24 mouse cellular contexts compared by ENCODE assay signal in the genomic region with DNA sequence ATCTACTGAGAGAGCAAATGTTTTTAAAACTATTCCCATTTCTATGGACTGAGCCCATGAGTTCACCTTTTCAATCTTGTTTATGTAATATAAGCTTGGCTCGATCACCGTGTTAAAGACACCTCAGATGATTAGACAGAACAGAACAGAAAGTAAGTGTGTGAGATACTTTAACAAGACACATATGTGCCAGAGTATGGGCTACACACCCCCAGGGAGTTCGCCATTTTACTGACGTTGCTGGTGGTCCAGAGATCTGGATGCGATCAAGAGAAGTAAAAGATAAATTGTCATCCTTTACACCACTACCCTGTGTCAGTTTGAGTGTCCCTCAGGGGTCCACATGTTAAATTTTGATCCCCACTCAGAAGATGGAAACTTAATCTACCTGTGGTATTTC.
"Had no signal": no experiment of that assay in that cellular context is flagged by ENCODE, and none has a peak within 500 bp of the region (broad histone marks: within the 10 kb centered on the region; RNA-seq: fewer than 3 reads in every experiment).

No protein-coding gene starts in this region.

- H3K4me1 ChIP-seq: intestine, embryonic 15.5 days had no signal

- H3K4me3 ChIP-seq: gastrocnemius, adult 2 months; heart, adult 2 months; heart, embryonic 12.5 days; hindbrain, embryonic 10.5 days; hindbrain, embryonic 12.5 days; intestine, embryonic 15.5 days; layer of hippocampus, adult 2 months; left cerebral cortex, adult 2 months; limb, embryonic 15.5 days; liver, embryonic 12.5 days had no signal

- H3K4me2 ChIP-seq: hindbrain, embryonic 12.5 days; hindbrain, embryonic 14.5 days; intestine, embryonic 15.5 days; limb, embryonic 15.5 days; liver, embryonic 12.5 days had no signal

- H3K27ac ChIP-seq: gastrocnemius, adult 2 months; heart, adult 2 months; hindbrain, embryonic 10.5 days; hindbrain, embryonic 12.5 days; hindbrain, embryonic 14.5 days; intestine, embryonic 15.5 days; layer of hippocampus, adult 2 months; left cerebral cortex, adult 2 months; limb, embryonic 15.5 days; liver, embryonic 12.5 days; liver, embryonic 14.5 days had no signal

- DNase-seq: gastrocnemius, adult 2 months; gastrocnemius, postnatal 10 days; gastrocnemius, postnatal 25 days; heart, adult 2 months; heart, postnatal 10 days; heart, postnatal 36 days; kidney, adult 18-20 months; kidney, adult 8-10 months; kidney, postnatal 10 days; kidney, postnatal 25 days; kidney, postnatal 4 days had no signal

- ATAC-seq: hindbrain, embryonic 16.5 days; inflammation-experienced regulatory T-cells, adult 6 months; intestine, embryonic 15.5 days; intestine, postnatal 0 days; liver, embryonic 12.5 days had no signal

- H3K27me3 ChIP-seq: heart, embryonic 12.5 days; hindbrain, embryonic 12.5 days; intestine, embryonic 15.5 days; limb, embryonic 15.5 days had no signal

- H3K36me3 ChIP-seq: heart, embryonic 12.5 days; hindbrain, embryonic 10.5 days; hindbrain, embryonic 12.5 days; intestine, embryonic 15.5 days; limb, embryonic 15.5 days; liver, embryonic 12.5 days had no signal

- H3K9me3 ChIP-seq: heart, embryonic 12.5 days; hindbrain, embryonic 10.5 days; hindbrain, embryonic 12.5 days; intestine, embryonic 15.5 days; limb, embryonic 15.5 days; liver, embryonic 12.5 days had no signal

- H3K9ac ChIP-seq: heart, embryonic 12.5 days; hindbrain, embryonic 12.5 days; hindbrain, embryonic 14.5 days; intestine, embryonic 15.5 days; limb, embryonic 15.5 days; liver, embryonic 12.5 days; liver, embryonic 14.5 days had no signal
